Mouse (Mus musculus) testis, adult 2 months (tissue): Measurements from ENCODE around the gene Fbxw4.

ENCODE experiments used
- CTCF ChIP-seq: fragments of 200-500 bp; IDR thresholded peaks from 2 replicates; pipeline ENCODE4 v1.5.1; 2012; ENCODE audit warnings: low read depth, mild to moderate bottlenecking, inconsistent platforms, low read length, moderate library complexity; ENCODE audit not compliant: control insufficient read depth, insufficient read depth, insufficient replicate concordance
- POLR2A ChIP-seq: fragments of 200-500 bp; IDR thresholded peaks from 2 replicates; pipeline ENCODE4 v1.6.1; 2012; ENCODE audit warnings: low read depth, mild to moderate bottlenecking, inconsistent platforms, low read length, moderate library complexity; ENCODE audit not compliant: control insufficient read depth

- TF ChIP-seq POLR2A (no peak), CTCF (no peak)
Measured at GRCm38 (mm10) chr19:45615415-45616213, 44.5 kb downstream of the Fbxw4 start.
